Mouse (Mus musculus) kidney, embryonic 16.5 days (tissue): ENCODE data around the gene A730015C16Rik. TPM values are rescaled to one million over a fixed set of nuclear protein-coding genes. Genes with fewer than 3 reads are reported as not detected.

Source experiments
- ATAC-seq: fragments of 200-750 bp; cut with Nextera tagmentation; 2 replicates; pipeline ENCODE4 v1.8.0; 2017; ENCODE audit warnings: moderate TSS enrichment; ENCODE audit not compliant: low FRiP score, low TSS enrichment
- H3K27ac ChIP-seq: fragments of 300-500 bp; sonication (generic); 2 replicates; pipeline ENCODE4 v1.5.1; 2014; ENCODE audit warnings: low read length
- H3K27me3 ChIP-seq: fragments of 300-500 bp; sonication (generic); 2 replicates; pipeline ENCODE4 v1.6.1; 2014; ENCODE audit warnings: low read length, control low read depth, mixed read lengths; ENCODE audit not compliant: insufficient read depth
- H3K36me3 ChIP-seq: fragments of 300-500 bp; sonication (generic); 2 replicates; pipeline ENCODE4 v1.6.1; 2014; ENCODE audit warnings: low read length, control low read depth, mixed read lengths; ENCODE audit not compliant: insufficient read depth
- H3K4me1 ChIP-seq: fragments of 300-500 bp; sonication (generic); 2 replicates; pipeline ENCODE4 v1.6.1; 2014; ENCODE audit warnings: low read length, control low read depth, mixed read lengths; ENCODE audit not compliant: insufficient read depth
- H3K4me2 ChIP-seq: fragments of 300-500 bp; sonication (generic); replicated peaks from 2 replicates; pipeline ENCODE4 v1.6.1; 2014; ENCODE audit warnings: low read depth, low read length
- H3K4me3 ChIP-seq: fragments of 300-500 bp; sonication (generic); 2 replicates; pipeline ENCODE4 v1.5.1; 2014; ENCODE audit warnings: mild to moderate bottlenecking, low read length
- H3K9ac ChIP-seq: fragments of 300-500 bp; sonication (generic); replicated peaks from 2 replicates; pipeline ENCODE4 v1.6.1; 2014; ENCODE audit warnings: low read length
- H3K9me3 ChIP-seq: fragments of 300-500 bp; sonication (generic); 2 replicates; pipeline ENCODE4 v1.6.1; 2016; ENCODE audit warnings: low read length, control low read depth
- WGBS: fragments of 180-500 bp; shearing (Covaris S2); extraction: QIAGEN DNeasy Blood & Tissue Kit; methylation state at CpG from one replicate; pipeline ENCODE4 v1.1.7; 2014; 5-methylcytosine and 5-hydroxymethylcytosine counted together
- polyA plus RNA-seq: library from polyadenylated mRNA; unstranded; fragments of >200 nt; fragmentation: Nextera tagmentation; extraction: Ambion mirVana; gene quantifications from 2 replicates; pipeline ENCODE4 v1.2.1, GENCODE M21; 2015

Gene A730015C16Rik
- polyA plus RNA-seq, 1 experiment from 2014 or later: 1.4 TPM

DNA sequence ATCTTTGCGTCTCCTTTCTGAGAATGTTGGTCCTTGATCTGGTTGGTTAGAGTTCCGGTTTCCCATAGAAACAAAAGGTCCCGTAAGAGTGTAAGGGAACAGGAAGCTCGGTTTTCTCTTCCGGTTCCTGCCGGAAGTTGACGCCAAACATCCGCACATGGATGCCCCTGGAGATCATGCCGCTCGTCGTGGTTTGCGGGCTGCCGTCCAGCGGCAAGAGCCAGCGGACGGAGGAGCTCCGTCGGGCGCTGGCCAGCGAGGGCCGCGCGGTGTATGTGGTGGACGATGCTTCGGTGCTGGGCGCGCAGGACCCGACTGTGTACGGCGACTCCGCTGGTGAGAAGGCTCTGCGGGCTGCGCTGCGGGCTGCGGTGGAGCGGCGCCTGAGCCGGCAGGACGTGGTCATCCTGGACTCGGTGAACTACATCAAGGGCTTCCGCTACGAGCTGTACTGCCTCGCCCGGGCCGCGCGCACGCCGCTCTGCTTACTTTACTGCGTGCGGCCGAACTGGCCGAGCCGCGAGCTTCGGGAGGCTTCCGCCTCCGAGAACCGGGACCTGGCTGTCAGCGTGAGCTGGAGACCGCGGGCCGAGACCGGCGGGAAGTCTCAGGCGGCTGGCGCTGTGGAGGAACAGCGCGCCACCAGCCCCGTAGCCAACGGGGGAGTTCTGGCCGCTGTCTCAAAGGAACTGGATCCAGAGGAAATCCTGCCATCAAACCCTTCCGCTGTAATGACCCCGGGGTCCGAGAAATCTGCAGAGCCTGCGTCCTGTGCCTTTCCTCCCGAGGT is 509 bp downstream of the A730015C16Rik start, which contains the start of gene Kti12:
TSS of gene Kti12 (plus strand) at position 71 of the 790 bp plus-strand sequence.
- peak; percentile 88 for ATAC-seq
- 0% methylated on average over 77 of the region's 77 CpGs for WGBS
- H3K4me1 ChIP-seq: peaks cover 25% of the 10 kb centered on the region
- H3K4me3 ChIP-seq: peak within 1 kb of the TSS; percentile 94
- peak within 1 kb of the TSS; percentile 88 for H3K4me2 ChIP-seq
- H3K9me3 ChIP-seq: no peaks in the 10 kb centered on the region
- no peaks in the 10 kb centered on the region for H3K27me3 ChIP-seq
- H3K36me3 ChIP-seq: 0 out of 2 replicates have a peak, but pooled peaks cover 9% of the 10 kb centered on the region
- H3K9ac ChIP-seq: peak within 1 kb of the TSS; percentile 89
- H3K27ac ChIP-seq: peak within 1 kb of the TSS; percentile 94

DNA sequence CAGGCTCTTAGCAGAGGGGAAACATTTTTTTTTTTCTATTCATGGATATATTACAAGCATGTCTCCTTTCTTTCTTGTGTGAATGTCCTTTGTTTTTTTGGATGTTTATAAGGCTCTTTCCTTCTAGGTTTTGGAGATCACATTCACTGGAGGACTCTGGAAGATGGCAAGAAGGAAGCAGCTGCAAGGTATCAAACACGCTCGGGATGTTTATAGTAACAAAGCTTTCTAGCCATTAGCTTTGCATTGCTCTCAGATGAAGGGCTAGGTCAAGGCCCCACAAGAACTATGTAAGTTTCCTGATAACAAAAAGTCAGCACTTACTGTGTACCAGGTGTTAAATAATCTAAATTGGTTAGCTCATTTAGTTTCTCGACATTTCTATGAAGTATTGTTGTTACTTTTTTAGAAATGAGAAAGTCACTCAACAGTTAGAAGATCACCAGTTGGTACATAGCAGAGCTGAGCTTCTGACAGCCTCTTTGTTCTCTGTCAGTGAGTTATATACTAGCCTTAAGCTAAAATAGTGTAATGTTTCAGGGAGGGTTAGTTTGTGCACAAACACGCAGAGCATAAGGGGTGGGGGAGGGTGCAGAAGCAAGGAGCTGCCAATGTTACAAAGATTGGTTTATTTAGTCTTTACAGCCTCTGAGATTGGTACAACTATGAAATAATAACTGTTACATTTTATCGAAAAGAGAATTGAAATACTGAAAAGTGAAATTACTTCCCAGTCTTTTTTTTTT is 2.4 kb downstream of the A730015C16Rik start:
- H3K9me3 ChIP-seq: no peaks in the 10 kb centered on the region
- H3K9ac ChIP-seq: no peak overlapping the region
- no peak overlapping the region for H3K4me3 ChIP-seq
- 0 out of 2 replicates have a peak, but pooled peaks cover 5% of the 10 kb centered on the region for H3K36me3 ChIP-seq
- no peak overlapping the region for H3K4me2 ChIP-seq
- no peaks in the 10 kb centered on the region for H3K27me3 ChIP-seq
- WGBS: 49% methylated on average over 5 of the region's 5 CpGs
- no peak for ATAC-seq
- H3K4me1 ChIP-seq: peaks cover 25% of the 10 kb centered on the region
- H3K27ac ChIP-seq: no peak overlapping the region; the same call in 1 of the 2 replicates

DNA sequence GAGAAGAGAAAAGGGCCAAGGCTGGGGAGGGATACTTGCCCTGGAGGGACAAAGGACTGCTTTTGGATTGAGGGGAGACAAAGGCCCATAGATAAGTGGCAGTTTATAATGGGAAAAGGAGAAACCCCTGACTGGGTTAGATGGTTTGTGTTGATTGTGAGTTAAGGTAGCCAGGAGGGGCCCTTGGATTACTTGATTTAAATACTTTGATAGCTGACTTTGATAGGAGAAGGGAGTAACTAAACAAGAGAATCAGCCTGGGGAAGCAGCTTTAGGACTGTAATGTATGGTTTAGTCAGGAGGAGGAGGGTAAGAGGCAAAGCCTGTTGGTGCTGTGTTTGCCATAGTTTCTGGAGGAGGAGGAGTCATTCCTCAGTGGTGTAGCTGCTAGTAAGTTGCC is 5.1 kb downstream of the A730015C16Rik start:
- H3K4me3 ChIP-seq: no peak overlapping the region
- H3K4me2 ChIP-seq: no peak overlapping the region
- no peaks in the 10 kb centered on the region for H3K9me3 ChIP-seq
- H3K36me3 ChIP-seq: peaks cover 4% of the 10 kb centered on the region; the same call in 1 of the 2 replicates
- no peak for ATAC-seq
- no peaks in the 10 kb centered on the region for H3K27me3 ChIP-seq
- no peak overlapping the region for H3K27ac ChIP-seq
- H3K9ac ChIP-seq: no peak overlapping the region
- peaks cover 9% of the 10 kb centered on the region; the same call in 1 of the 2 replicates for H3K4me1 ChIP-seq

DNA sequence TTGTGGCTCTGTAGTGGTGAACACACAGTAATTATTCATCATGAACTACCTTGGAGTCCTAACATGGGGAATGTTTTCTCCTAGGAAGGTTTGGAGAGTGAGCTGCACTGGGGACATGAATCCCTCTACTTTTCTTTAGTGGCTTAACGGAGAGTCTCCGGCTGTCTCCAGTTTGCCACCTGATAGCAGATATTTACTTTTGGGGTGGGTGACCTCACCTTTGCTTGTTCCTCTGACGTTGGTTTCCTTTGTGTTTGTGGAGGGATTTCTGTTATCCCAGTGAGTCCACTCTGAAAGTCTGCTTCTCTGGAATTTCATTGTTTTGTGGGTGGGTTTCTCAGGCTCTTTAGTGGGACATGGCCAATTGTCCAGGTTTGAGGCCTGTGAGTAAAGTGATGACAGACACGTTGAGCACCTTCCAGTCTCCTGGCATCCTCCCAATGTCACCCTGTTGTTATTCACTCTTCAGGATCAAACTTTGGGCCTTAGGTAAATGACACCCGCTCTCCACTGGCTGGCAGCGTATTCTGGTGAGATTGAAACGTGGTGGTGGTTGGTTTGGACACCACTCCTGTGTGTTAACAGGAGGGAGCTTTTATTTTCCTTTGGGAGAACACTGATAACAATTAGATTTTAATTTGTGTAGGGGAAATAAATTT is 6.4 kb downstream of the A730015C16Rik start:
- H3K36me3 ChIP-seq: peaks cover 4% of the 10 kb centered on the region; the same call in 1 of the 2 replicates
- H3K27me3 ChIP-seq: no peaks in the 10 kb centered on the region
- no peak for ATAC-seq
- H3K4me3 ChIP-seq: no peak overlapping the region
- H3K4me1 ChIP-seq: peaks cover 7% of the 10 kb centered on the region; the same call in 1 of the 2 replicates
- H3K27ac ChIP-seq: no peak overlapping the region
- no peaks in the 10 kb centered on the region for H3K9me3 ChIP-seq
- no peak overlapping the region for H3K4me2 ChIP-seq
- H3K9ac ChIP-seq: no peak overlapping the region
- WGBS: 83% methylated on average over 7 of the region's 7 CpGs

DNA sequence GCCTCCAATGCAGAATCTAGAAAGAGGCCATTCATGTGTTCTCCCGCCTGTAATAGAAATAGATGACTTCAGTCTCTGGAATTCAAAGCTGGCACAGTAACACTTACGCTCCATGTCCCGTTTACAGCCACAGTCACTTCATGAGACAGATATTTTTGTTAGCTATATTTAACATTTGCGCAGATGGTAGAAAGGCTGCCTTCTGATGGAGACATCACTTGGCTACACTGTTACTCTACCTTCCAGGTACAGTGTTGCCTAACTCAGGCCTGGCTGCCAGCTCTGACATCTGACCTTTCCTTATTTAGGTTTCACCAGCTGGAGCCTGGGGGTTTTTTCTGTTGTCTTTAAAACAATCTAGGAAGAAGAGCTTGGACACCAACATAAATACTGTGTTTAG is 10.4 kb downstream of the A730015C16Rik start:
- no peak for ATAC-seq
- no peaks in the 10 kb centered on the region for H3K27me3 ChIP-seq
- H3K9me3 ChIP-seq: no peaks in the 10 kb centered on the region
- peaks cover 4% of the 10 kb centered on the region; the same call in 1 of the 2 replicates for H3K36me3 ChIP-seq
- peaks cover 10% of the 10 kb centered on the region for H3K4me1 ChIP-seq
- no peak overlapping the region for H3K4me2 ChIP-seq
- 86% methylated on average over 4 of the region's 4 CpGs for WGBS
- H3K27ac ChIP-seq: no peak overlapping the region
- H3K9ac ChIP-seq: no peak overlapping the region
- H3K4me3 ChIP-seq: no peak overlapping the region

DNA sequence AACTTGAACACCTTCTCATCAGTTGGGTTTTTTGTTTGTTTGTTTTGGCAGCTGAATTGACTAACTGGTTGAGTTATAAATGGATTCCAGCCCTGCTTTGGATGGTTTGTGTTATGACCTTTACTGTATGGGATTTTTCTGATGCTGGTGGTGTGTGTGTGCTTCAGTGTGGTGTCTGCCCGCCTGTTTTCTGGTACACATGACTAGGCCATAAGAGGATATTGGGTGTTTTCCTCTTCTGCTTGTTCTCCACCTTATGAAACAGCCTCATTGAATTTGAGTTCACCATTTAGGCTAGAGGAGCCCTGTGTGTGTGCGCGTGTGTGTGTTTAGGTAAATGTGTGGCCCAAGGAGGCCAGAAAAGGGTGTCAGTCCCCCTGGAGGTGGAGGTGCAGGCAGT is 12.9 kb downstream of the A730015C16Rik start:
- H3K9ac ChIP-seq: peak overlapping the region; percentile 99
- H3K36me3 ChIP-seq: peaks cover 4% of the 10 kb centered on the region; the same call in 1 of the 2 replicates
- H3K9me3 ChIP-seq: no peaks in the 10 kb centered on the region
- peak overlapping the region; percentile 92 for H3K4me3 ChIP-seq
- H3K4me2 ChIP-seq: peak overlapping the region; percentile 63
- 43% methylated on average over 3 of the region's 3 CpGs for WGBS
- no peaks in the 10 kb centered on the region for H3K27me3 ChIP-seq
- H3K4me1 ChIP-seq: peaks cover 24% of the 10 kb centered on the region
- peak overlapping the region; percentile 100 for H3K27ac ChIP-seq
- no peak for ATAC-seq

DNA sequence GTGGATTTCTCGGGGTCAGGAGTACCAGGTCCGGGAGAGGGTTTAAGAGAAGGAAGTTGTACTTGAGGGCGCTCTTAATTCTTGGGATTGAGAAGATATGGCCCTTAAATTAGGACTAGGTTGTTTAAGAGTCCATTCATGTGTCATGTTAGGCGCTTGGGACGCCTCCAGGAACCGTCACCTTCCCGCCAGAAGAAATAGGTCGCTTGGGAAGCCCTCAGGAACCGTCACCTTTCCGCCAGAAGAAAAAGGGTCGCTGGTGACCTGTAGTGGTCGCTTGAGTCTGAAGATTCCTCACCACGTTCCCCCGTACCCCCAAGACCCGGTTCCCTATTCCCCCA is 13.5 kb downstream of the A730015C16Rik start:
- Histone ChIP-seq H3K9ac (peak overlapping the region; percentile 99), H3K27me3 (no peaks in the 10 kb centered on the region), H3K4me3 (peak overlapping the region; percentile 92), H3K4me2 (peak overlapping the region; percentile 63), H3K36me3 (peaks cover 3% of the 10 kb centered on the region; the same call in 1 of the 2 replicates), H3K4me1 (peaks cover 24% of the 10 kb centered on the region), H3K27ac (peak overlapping the region; percentile 100), H3K9me3 (no peaks in the 10 kb centered on the region)
- WGBS: under 1% methylated on average over 15 of the region's 15 CpGs
- ATAC-seq: no peak

DNA sequence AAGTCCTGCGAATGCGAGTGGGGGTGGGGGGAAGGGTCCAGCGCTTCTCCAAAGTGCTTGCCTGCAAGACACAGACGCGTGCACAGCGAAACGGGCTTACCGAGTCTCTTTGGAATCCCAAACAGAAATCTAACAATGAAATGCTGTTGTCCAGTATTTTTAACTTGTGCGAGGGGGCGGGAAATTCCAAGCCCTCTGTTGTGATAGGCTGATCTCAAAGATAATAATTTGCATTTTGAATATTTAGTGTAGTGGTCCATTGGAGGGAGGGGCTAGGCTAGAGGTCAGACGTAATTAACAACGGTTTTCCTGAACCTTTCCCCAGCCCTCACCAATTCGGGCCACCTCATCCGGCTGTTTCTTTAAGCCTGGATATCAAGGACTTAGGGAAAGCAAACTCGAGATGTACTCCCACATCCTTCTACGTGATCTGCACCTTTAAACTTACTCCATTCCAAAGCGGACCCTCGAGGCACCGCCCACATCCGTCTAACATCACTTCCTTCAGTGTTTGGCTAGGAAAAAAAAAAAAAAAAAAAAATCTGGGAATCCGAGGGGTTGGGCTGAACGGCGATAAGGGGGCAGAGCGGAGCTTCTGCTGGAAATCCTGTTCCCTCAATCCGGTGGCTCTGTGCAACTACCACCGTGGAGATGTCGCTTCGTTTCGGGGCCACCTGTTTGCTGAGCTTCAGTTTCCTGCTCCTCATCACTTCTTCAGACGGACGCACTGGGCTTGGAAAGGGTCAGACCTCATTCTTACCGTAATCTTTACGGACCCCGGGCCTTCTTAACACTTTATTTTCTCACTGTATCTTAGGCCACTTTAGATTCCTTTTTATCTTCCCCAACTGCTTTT is 14.1 kb downstream of the A730015C16Rik start, which contains the start of gene Txndc12:
TSS of gene Txndc12 (plus strand) at position 487 of the 856 bp plus-strand sequence.
- Histone ChIP-seq H3K9ac (peak within 1 kb of the TSS; percentile 99), H3K4me3 (peak within 1 kb of the TSS; percentile 92), H3K9me3 (no peaks in the 10 kb centered on the region), H3K4me2 (peak within 1 kb of the TSS; percentile 63), H3K27ac (peak within 1 kb of the TSS; percentile 100), H3K4me1 (peaks cover 24% of the 10 kb centered on the region), H3K27me3 (no peaks in the 10 kb centered on the region), H3K36me3 (peaks cover 7% of the 10 kb centered on the region; the same call in 1 of the 2 replicates)
- WGBS: under 1% methylated on average over 34 of the region's 34 CpGs
- ATAC-seq: peak; percentile 84

DNA sequence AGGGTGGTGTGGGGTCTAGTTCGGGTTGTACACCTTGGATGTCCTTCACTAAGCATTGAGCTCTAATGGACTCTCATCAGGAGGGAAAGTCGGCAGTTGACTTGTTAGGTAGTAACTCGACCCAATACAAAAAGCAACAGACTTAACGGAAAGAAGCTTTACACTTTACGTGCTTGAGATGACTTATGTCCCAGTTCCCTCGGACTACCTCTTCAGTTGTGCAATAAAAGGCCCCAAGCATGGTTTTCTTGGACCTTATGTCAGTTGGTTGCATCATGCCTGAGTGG is 14.6 kb downstream of the A730015C16Rik start:
- peaks cover 24% of the 10 kb centered on the region for H3K4me1 ChIP-seq
- no peaks in the 10 kb centered on the region for H3K27me3 ChIP-seq
- H3K4me2 ChIP-seq: peak overlapping the region; percentile 63
- peaks cover 10% of the 10 kb centered on the region; the same call in 1 of the 2 replicates for H3K36me3 ChIP-seq
- H3K4me3 ChIP-seq: peak overlapping the region; percentile 92
- 0% methylated on average over 6 of the region's 6 CpGs for WGBS
- H3K27ac ChIP-seq: peak overlapping the region; percentile 100
- ATAC-seq: no peak
- peak overlapping the region; percentile 99 for H3K9ac ChIP-seq
- H3K9me3 ChIP-seq: no peaks in the 10 kb centered on the region
